Mouse (Mus musculus): Measurements from ENCODE around the gene Jund. TPM values are rescaled to one million over a fixed set of nuclear protein-coding genes. Genes with fewer than 3 reads are reported as not detected.

Jund gene
- polyA plus RNA-seq, 1 experiment from 2014 or later = 115 TPM

GRCm38 (mm10) chr8:70658897-70659603 is 39.7 kb upstream of the Jund start:
- H3K4me2 ChIP-seq (ENCODE audit: low read depth, low read length) = peak overlapping the region; percentile 91
- H3K36me3 ChIP-seq (ENCODE audit: control insufficient read depth, insufficient read depth, low read length) = no peaks in the 10 kb centered on the region
- H3K27me3 ChIP-seq (ENCODE audit: control insufficient read depth, insufficient read depth, low read length) = no peaks in the 10 kb centered on the region
- peak overlapping the region; percentile 62 for H3K27ac ChIP-seq (ENCODE audit: low read depth, low read length)
- H3K4me3 ChIP-seq (ENCODE audit: low read depth, low read length) = peak overlapping the region; percentile 73
- H3K4me1 ChIP-seq (ENCODE audit: control insufficient read depth, insufficient read depth, low read length) = peaks cover 17% of the 10 kb centered on the region; the same call in 1 of the 2 replicates
- peak; percentile 36 for ATAC-seq (ENCODE audit: low read depth)
- under 1% methylated on average over 31 of the region's 31 CpGs for WGBS
- H3K9me3 ChIP-seq (ENCODE audit: control insufficient read depth, low read length) = no peaks in the 10 kb centered on the region
- peak overlapping the region; percentile 80 for H3K9ac ChIP-seq (replicated peaks; ENCODE audit: low read depth, low read length)

GRCm38 (mm10) chr8:70659604-70660272 is 39.0 kb upstream of the Jund start:
- no peaks in the 10 kb centered on the region for H3K9me3 ChIP-seq (ENCODE audit: control insufficient read depth, low read length)
- H3K4me2 ChIP-seq (ENCODE audit: low read depth, low read length) = peak overlapping the region; percentile 91
- peak overlapping the region; percentile 73 for H3K4me3 ChIP-seq (ENCODE audit: low read depth, low read length)
- peak overlapping the region; percentile 80 for H3K9ac ChIP-seq (replicated peaks; ENCODE audit: low read depth, low read length)
- H3K27ac ChIP-seq (ENCODE audit: low read depth, low read length) = peak overlapping the region; percentile 62
- peaks cover 17% of the 10 kb centered on the region; the same call in 1 of the 2 replicates for H3K4me1 ChIP-seq (ENCODE audit: control insufficient read depth, insufficient read depth, low read length)
- no peaks in the 10 kb centered on the region for H3K27me3 ChIP-seq (ENCODE audit: control insufficient read depth, insufficient read depth, low read length)
- WGBS = under 1% methylated on average over 36 of the region's 44 CpGs
- peak; percentile 88 for ATAC-seq (ENCODE audit: low read depth)
- H3K36me3 ChIP-seq (ENCODE audit: control insufficient read depth, insufficient read depth, low read length) = no peaks in the 10 kb centered on the region

- H3K27me3 ChIP-seq (ENCODE audit: control insufficient read depth, insufficient read depth, low read length) = no peaks in the 10 kb centered on the region
- H3K4me2 ChIP-seq (ENCODE audit: low read depth, low read length) = peak within 1 kb of the TSS; percentile 91
- no peaks in the 10 kb centered on the region for H3K9me3 ChIP-seq (ENCODE audit: control insufficient read depth, low read length)
- 3% methylated on average over 14 of the region's 14 CpGs for WGBS
- no peaks in the 10 kb centered on the region for H3K36me3 ChIP-seq (ENCODE audit: control insufficient read depth, insufficient read depth, low read length)
- ATAC-seq (ENCODE audit: low read depth) = peak; percentile 49
- H3K4me3 ChIP-seq (ENCODE audit: low read depth, low read length) = peak within 1 kb of the TSS; percentile 73
- H3K27ac ChIP-seq (ENCODE audit: low read depth, low read length) = peak within 1 kb of the TSS; percentile 62
- peak within 1 kb of the TSS; percentile 80 for H3K9ac ChIP-seq (replicated peaks; ENCODE audit: low read depth, low read length)
- peaks cover 17% of the 10 kb centered on the region; the same call in 1 of the 2 replicates for H3K4me1 ChIP-seq (ENCODE audit: control insufficient read depth, insufficient read depth, low read length)
Measured at GRCm38 (mm10) chr8:70660273-70660725, 38.5 kb upstream of the Jund start, which contains the start of gene Pgpep1. Gene Pgpep1 (minus strand): TSS chr8:70660388.

GRCm38 (mm10) chr8:70663691-70664090 is 35.1 kb upstream of the Jund start:
- Histone ChIP-seq H3K4me1 (ENCODE audit: control insufficient read depth, insufficient read depth, low read length) (peaks cover 9% of the 10 kb centered on the region; the same call in 1 of the 2 replicates), H3K9ac (replicated peaks; ENCODE audit: low read depth, low read length) (no peak overlapping the region), H3K36me3 (ENCODE audit: control insufficient read depth, insufficient read depth, low read length) (no peaks in the 10 kb centered on the region), H3K27me3 (ENCODE audit: control insufficient read depth, insufficient read depth, low read length) (no peaks in the 10 kb centered on the region), H3K9me3 (ENCODE audit: control insufficient read depth, low read length) (no peaks in the 10 kb centered on the region), H3K4me2 (ENCODE audit: low read depth, low read length) (no peak overlapping the region), H3K27ac (ENCODE audit: low read depth, low read length) (peak overlapping the region; percentile 56; the same call in 1 of the 2 replicates), H3K4me3 (ENCODE audit: low read depth, low read length) (no peak overlapping the region)
- 33% methylated on average over 4 of the region's 4 CpGs for WGBS
- ATAC-seq (ENCODE audit: low read depth) = no peak

- 75% methylated on average over 3 of the region's 3 CpGs for WGBS
- H3K9ac ChIP-seq (replicated peaks; ENCODE audit: low read depth, low read length) = no peak overlapping the region
- no peak overlapping the region for H3K4me2 ChIP-seq (ENCODE audit: low read depth, low read length)
- H3K27me3 ChIP-seq (ENCODE audit: control insufficient read depth, insufficient read depth, low read length) = no peaks in the 10 kb centered on the region
- no peak overlapping the region for H3K4me3 ChIP-seq (ENCODE audit: low read depth, low read length)
- no peak overlapping the region for H3K27ac ChIP-seq (ENCODE audit: low read depth, low read length)
- no peaks in the 10 kb centered on the region for H3K9me3 ChIP-seq (ENCODE audit: control insufficient read depth, low read length)
- no peak for ATAC-seq (ENCODE audit: low read depth)
- no peaks in the 10 kb centered on the region for H3K36me3 ChIP-seq (ENCODE audit: control insufficient read depth, insufficient read depth, low read length)
- peaks cover 3% of the 10 kb centered on the region; the same call in 1 of the 2 replicates for H3K4me1 ChIP-seq (ENCODE audit: control insufficient read depth, insufficient read depth, low read length)
Measured at GRCm38 (mm10) chr8:70664631-70665030, 34.1 kb upstream of the Jund start.

GRCm38 (mm10) chr8:70665599-70665998 is 33.1 kb upstream of the Jund start:
- Histone ChIP-seq H3K27me3 (ENCODE audit: control insufficient read depth, insufficient read depth, low read length) (no peaks in the 10 kb centered on the region), H3K27ac (ENCODE audit: low read depth, low read length) (no peak overlapping the region), H3K4me2 (ENCODE audit: low read depth, low read length) (no peak overlapping the region), H3K9me3 (ENCODE audit: control insufficient read depth, low read length) (no peaks in the 10 kb centered on the region), H3K36me3 (ENCODE audit: control insufficient read depth, insufficient read depth, low read length) (no peaks in the 10 kb centered on the region), H3K4me1 (ENCODE audit: control insufficient read depth, insufficient read depth, low read length) (no peaks in the 10 kb centered on the region), H3K4me3 (ENCODE audit: low read depth, low read length) (no peak overlapping the region), H3K9ac (replicated peaks; ENCODE audit: low read depth, low read length) (no peak overlapping the region)
- ATAC-seq (ENCODE audit: low read depth) = no peak
- WGBS = 69% methylated on average over 2 of the region's 2 CpGs

- ATAC-seq (ENCODE audit: low read depth) = no peak
- Histone ChIP-seq H3K27me3 (ENCODE audit: control insufficient read depth, insufficient read depth, low read length) (no peaks in the 10 kb centered on the region), H3K36me3 (ENCODE audit: control insufficient read depth, insufficient read depth, low read length) (no peaks in the 10 kb centered on the region), H3K9ac (replicated peaks; ENCODE audit: low read depth, low read length) (no peak overlapping the region), H3K4me2 (ENCODE audit: low read depth, low read length) (no peak overlapping the region), H3K4me1 (ENCODE audit: control insufficient read depth, insufficient read depth, low read length) (no peaks in the 10 kb centered on the region), H3K27ac (ENCODE audit: low read depth, low read length) (no peak overlapping the region), H3K4me3 (ENCODE audit: low read depth, low read length) (no peak overlapping the region), H3K9me3 (ENCODE audit: control insufficient read depth, low read length) (no peaks in the 10 kb centered on the region)
- 65% methylated on average over 5 of the region's 5 CpGs for WGBS
Measured at GRCm38 (mm10) chr8:70667071-70667470, 31.7 kb upstream of the Jund start.

- no peaks in the 10 kb centered on the region for H3K27me3 ChIP-seq (ENCODE audit: control insufficient read depth, insufficient read depth, low read length)
- no peak overlapping the region for H3K4me3 ChIP-seq (ENCODE audit: low read depth, low read length)
- H3K27ac ChIP-seq (ENCODE audit: low read depth, low read length) = peak overlapping the region; percentile 97; the same call in 1 of the 2 replicates
- H3K36me3 ChIP-seq (ENCODE audit: control insufficient read depth, insufficient read depth, low read length) = no peaks in the 10 kb centered on the region
- H3K4me1 ChIP-seq (ENCODE audit: control insufficient read depth, insufficient read depth, low read length) = peaks cover 15% of the 10 kb centered on the region
- no peaks in the 10 kb centered on the region for H3K9me3 ChIP-seq (ENCODE audit: control insufficient read depth, low read length)
- WGBS = 56% methylated on average over 10 of the region's 10 CpGs
- H3K9ac ChIP-seq (replicated peaks; ENCODE audit: low read depth, low read length) = no peak overlapping the region
- no peak overlapping the region for H3K4me2 ChIP-seq (ENCODE audit: low read depth, low read length)
- ATAC-seq (ENCODE audit: low read depth) = no peak
Measured at GRCm38 (mm10) chr8:70671615-70672324, 27.0 kb upstream of the Jund start.

Data from neural tube, embryonic 14.5 days (tissue).